Mouse (Mus musculus) monocyte, adult 5-6 weeks (primary cell): ENCODE measurements around the gene Fam71e2. TPM values are rescaled to one million over a fixed set of nuclear protein-coding genes. Genes with fewer than 3 reads are reported as not detected.

Source experiments
- ATAC-seq: fragments of 153-309, 156-312 bp; replicated peaks from 2 replicates; pipeline ENCODE4 v1.8.0; 2017; ENCODE audit warnings: mild to moderate bottlenecking; ENCODE audit not compliant: low TSS enrichment, insufficient number of reproducible peaks, severe bottlenecking, poor library complexity, low FRiP score
- total RNA-seq: library from RNA; stranded (forward); fragments of 200-1000, 200-491, 200-594 nt; gene quantifications from 3 replicates; pipeline ENCODE4 v1.2.3, GENCODE M21; 2017

Gene Fam71e2
- total RNA-seq, 1 experiment from 2014 or later, result not detected

DNA sequence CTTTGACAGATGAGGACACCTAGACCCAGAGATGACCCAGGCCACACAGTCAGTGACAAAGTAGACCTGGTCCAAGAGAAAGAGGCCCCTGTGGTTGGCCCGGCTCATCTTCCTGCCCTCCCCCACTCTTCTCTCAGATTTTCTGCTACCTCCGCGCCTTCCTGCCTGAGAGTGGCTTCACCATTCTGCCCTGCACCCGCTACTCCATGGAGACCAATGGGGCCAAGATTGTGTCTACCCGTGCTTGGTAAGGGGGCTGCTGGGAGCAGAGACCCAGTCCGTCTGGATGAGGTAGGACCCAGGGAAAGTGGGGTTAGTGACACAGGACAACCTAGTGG is 28.7 kb downstream of the Fam71e2 start:
- no peak for ATAC-seq

DNA sequence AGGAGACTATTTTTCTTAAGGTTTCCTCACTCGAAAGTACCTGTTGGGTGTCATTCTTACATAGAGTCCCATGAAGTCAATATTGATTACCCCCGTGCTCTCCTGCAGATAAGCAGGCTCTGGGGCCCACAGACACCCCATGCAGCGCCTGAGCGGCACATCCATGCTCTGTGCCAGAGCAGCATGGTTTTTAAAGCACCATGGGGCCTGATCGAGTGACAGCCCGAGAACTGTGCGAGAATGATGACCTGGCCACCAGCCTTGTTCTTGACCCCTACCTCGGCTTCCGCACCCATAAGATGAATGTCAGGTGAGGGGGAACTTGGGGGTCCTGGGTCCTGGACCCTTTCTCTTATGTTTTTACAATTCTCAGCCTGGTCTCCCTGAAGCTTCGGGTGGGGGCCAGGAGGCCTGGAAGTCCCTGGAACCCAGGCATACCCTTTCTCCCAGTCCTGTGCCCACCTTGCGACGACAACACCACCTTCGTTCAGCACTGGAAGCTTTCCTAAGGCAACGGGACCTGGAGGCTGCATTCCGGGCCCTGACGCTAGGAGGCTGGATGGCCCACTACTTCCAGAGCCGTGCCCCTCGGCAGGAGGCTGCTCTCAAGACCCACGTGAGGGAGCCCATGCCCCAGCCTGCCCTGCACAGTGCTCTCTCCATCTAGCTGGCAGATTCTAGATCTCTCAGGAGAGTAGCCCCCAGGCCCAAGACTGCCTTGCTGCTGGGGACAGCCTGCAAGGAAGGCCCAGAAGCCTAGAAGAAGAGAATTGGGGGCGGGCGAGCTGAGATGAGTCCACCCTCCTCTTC is 29.2 kb downstream of the Fam71e2 start:
- no peak for ATAC-seq

DNA sequence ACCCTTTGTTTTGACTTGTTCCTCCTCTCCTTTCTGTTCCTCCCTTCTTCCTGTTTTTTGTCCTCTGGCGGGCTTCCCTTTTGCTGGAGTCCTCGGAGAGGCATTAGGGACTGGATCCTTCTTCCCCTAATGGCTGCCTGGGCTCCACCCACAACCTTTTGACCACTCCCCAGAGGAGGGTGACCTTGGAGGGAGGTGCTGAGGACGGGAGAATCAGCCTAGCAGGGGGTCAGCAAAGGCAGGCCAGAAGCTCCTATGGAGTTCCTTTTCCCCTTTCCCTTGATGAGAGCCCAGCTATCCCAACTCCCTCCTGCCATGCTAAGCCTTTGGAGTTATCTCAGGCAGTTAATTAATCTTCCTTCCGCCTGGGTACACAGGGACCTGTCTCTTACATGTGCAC is 30.0 kb downstream of the Fam71e2 start:
- no peak for ATAC-seq

DNA sequence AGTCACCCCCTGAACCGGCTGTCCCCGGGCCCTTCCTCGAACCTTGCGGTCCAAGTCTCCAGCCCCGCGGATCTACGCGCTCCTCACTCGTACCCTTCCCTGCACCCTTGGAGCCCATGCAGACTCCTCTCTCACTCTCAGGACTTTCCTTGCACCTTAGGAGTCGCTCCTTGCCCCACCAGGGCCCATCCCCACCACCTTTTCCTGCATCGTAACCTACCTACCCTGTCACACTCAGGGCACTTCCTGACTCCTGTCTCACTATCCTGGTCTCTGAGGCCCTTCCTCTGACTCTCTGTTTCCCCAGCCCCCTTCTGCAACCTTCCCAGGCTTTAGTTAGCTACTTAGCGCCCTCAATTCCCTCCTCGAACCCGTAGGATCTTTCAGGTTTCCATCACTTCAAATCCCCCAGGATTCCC is 30.8 kb downstream of the Fam71e2 start:
- no peak for ATAC-seq

DNA sequence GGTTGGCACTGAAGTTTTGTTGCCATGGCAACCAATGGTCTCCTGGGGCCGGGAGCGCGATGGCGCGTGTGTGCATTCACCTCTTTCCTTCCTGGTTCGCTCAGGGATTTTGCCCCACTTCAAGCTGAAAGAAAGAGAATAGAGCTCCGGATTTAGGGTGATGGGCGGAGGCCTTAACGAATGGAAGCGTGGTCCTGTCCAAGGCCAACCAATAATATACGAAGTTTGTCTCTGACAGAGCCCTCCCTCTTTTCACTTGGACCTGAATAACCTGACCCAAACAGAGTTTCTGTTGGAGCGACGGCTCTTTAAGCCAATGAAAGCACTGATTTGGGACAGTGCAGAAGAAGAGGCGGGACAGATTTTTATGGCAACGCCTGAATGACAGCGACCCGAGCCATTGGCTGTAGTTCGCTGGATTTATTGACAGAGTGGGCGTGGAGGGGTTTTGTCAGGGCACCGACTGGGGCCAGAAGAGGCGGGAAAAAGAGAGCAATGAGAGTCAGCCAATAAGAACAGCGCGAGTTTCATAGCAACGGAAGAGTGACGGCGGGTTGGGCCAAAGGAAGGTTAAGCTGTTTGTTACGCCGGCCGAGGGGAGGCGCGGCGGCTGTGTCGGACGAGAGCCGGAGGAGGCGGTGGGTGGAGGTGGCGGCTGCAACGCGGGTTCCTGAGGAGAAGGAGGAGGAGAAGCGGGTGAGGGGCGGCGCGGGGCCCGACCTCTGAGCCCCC is 31.4 kb downstream of the Fam71e2 start, which contains the start of gene Kmt5c:
Gene Kmt5c, plus strand, starts transcription at position 572 of the 732 bp plus-strand sequence.
- ATAC-seq, result peak; percentile 95

DNA sequence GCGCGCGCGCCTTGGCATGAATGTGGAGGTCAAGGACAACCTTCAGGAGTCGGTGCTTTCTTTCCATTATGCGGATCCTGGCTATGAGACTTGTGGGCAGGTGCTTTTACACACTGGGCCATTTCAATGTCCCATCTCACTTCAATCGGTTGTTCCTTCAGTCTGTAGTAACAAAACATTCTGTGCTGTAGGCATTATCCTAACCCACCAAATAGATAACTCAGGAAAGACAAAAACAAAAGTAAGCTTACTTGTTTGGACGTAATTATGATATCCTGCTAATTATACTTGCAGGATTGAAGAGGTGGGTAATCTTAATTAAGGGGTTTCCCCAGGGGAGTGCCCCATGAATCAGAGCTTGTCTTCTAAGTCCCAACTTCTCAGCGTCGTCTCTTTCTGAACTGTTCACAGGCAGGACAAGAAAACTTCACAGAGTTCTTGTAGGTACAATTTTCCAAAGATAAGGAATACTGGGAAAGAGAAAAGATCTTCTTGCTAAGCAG is 32.0 kb downstream of the Fam71e2 start:
- no peak for ATAC-seq

DNA sequence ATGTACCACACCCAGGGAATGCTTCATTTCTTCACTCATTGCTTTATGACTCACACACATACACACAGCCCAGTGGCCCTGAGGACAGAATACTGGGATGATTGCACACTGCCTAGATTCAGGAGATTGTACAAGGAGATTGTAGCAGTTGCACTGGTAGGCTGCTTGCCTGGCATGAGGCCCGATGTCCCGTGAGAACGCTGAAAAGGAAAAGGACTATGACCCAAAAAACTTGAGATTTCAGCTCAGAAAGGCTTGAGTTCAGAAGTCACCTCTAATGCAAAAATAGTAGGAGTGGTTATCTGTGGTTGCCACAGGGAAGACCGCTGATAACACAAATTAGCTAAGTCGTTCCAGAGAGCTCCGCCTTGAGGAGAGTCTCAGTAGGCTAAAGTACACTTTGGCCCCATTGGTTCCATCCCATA is 38.1 kb downstream of the Fam71e2 start:
- ATAC-seq, result no peak

DNA sequence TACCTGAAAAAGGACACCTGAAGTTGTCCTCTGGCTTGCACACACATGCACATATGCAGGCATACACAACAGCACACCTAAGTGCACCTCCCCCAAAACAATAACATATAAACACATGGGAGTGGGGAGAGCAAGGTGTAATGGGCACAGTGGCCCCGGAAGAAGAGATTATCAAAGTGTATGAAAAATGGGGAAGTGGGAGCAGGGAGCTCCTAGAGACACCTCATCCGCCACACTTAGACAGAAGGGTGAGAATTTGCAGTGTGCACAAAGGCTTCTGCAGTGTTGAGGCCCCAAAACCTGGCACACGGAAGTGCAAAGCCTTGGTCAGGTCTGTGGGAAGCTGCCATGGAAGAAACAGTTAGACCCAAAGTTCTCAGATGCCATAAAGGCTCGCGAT is 40.0 kb downstream of the Fam71e2 start:
- ATAC-seq, result no peak

DNA sequence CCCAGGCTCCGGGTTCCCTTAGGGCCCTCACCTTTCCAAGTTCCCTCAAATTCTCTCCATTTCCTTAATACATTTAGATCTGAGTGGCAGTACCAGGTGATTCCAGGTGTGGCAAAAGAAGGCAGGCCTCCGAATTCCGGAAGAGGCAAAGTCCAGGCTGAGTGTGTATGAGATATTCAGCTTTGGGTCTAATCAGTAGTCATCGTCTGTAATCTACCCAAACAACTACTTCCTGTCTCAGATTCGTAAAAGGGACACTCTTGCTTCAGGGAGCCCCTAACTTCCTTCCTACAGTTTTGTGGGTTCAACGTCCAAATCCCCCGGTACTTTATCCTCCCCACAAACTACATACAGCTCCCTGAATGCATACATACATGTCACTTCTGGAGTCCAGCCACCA is 45.9 kb downstream of the Fam71e2 start, which contains the start of gene Tmem150b:
Gene Tmem150b, minus strand, starts transcription at position 81 of the 400 bp plus-strand sequence.
- ATAC-seq, result no peak

DNA sequence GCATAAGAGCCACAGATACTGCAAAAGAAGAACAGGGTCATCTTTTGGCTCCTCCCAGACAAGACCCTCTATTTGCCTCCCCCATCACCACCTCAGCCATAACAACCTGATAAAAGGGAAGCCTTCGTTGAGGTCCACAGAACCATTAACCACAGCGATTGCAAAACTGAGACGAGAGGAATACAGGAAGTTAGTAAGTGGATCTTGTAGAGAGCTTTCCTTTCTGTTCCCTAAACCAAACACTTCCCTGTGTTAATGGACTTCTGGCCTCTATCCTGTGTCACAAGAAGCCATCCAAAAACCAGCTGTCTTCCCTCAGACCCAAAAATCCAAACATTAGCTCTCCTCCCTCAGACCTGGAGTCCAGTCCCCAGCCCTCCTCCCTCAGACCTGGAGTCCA is 46.7 kb downstream of the Fam71e2 start:
- ATAC-seq, result peak; percentile 85

DNA sequence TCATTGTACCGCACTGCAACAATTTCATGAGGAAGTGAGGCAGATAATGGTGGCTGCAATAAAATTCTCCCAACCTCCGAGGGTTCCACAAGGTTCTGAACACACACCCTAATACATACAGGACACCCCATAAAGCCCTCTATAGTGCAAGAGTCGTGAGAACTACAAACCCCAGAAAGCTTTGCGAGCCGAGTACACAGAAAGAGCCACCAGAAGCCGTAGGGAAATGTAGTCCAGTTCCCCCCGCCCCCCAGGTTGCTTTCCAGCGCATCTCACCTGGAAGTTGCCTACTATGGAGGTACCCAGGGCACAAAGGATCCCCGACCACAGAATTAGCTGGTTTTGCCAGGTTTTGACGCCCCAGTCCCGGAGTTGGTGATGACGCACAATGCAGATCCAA is 47.6 kb downstream of the Fam71e2 start:
- peak; percentile 62 for ATAC-seq

DNA sequence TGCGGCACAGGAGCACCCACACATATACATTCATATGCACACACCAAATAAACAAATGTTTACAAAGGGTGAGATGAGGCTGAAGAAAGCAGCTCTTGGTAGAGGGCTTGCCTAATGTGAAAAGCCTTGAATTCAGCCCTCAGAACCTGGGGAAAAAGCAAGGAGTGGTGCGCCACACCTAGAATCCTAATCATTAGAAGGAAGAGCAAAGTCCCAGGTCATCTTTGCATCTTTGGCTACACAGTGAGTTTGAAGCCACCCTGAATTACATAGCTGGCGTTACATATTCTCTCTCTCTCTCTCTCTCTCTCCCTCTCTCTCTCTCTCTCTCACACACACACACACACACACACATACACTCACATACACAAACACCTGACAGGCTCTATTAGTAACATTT is 51.8 kb downstream of the Fam71e2 start:
- ATAC-seq, result no peak

DNA sequence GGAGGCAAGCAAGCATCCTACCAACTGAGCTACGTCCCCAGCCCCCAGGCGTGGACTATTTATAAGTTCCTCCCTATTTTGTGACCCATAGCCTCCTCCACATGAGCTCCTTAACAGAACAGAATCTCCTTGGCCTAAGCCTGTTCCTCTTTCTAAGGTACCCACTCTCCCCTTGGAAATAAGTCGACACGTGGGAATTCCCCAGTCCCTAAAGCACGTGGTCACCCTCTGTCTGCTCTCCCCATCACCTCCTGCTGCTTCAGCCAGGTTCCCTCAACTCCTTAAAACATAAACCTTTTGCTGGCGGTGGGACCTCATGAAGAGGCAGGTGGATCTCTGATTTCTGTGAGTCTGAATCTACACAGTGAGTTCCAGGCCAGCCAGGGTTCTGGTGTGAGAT is 54.1 kb downstream of the Fam71e2 start:
- ATAC-seq, result no peak

DNA sequence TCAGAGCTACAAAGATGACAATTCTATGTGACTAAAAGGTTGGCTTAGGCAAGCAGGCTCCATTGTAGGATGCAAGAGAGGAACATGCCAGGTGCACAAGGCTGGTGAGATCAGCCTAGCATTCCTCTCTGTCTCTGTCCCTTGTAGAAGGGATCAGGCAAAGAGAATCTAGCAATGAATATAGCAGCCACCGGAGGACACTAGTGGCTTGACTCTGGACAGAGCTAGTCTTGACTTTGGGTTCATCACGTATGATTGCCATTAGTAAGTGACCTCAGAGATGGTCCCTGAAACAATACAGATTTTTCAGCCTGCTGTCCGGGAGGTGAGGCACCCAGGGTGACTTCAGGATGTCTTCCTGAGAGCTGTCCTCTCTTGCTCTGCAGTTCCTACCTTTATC is 58.5 kb downstream of the Fam71e2 start:
- ATAC-seq, result no peak

DNA sequence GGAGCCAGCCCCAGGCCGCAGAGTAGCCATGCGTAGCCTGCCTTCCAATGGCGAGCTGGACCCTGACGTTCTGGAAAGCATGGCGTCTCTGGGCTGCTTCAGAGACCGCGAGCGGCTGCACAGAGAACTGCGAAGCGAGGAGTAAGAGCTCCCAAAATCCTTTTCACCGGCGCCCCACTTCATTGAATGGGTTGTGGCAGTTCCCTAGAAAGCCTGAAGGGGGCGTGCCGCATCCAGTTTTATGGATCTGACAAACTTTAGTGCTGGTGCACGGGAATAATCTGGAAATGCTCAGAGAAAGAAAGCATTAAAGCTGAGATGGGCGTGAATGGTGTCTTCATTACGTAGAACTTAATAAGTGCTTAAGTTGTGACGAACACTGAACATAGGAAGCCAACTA is 66.0 kb downstream of the Fam71e2 start:
- ATAC-seq, result 0 out of 2 replicates have a peak, but pooled peaks have one; percentile 47

Other genes starting within 250 kb of the Fam71e2 start
- gene Tnni3, start 247.1 kb downstream of the Fam71e2 start, total RNA-seq, result 6.1 to 6.3 TPM in 2 of 3 replicates, not detected in the other
- gene Dnaaf3, start 238.8 kb downstream of the Fam71e2 start, total RNA-seq, result 0.85 to 2.0 TPM (median 1.8 TPM) in 3 replicates
- gene Syt5, start 223.8 kb downstream of the Fam71e2 start, total RNA-seq, result not detected in 3 replicates
- gene Ptprh, start 167.3 kb downstream of the Fam71e2 start, total RNA-seq, result 0.39 TPM in 1 of 3 replicates, not detected in the others
- 18.1 to 27.9 TPM (median 21.7 TPM) in 3 replicates for gene Tmem86b, start 139.9 kb downstream of the Fam71e2 start, total RNA-seq
- 101 to 191 TPM (median 127 TPM) in 3 replicates for gene Ppp6r1, start 112.3 kb downstream of the Fam71e2 start, total RNA-seq
- 12.9 to 47.3 TPM (median 16.6 TPM) in 3 replicates for gene Hspbp1, start 86.2 kb downstream of the Fam71e2 start, total RNA-seq
- gene Brsk1, start 80.7 kb downstream of the Fam71e2 start, total RNA-seq, result not detected in 3 replicates
- gene Tmem150b, start 46.1 kb downstream of the Fam71e2 start, total RNA-seq, result 5.6 to 6.8 TPM (median 6.4 TPM) in 3 replicates
- 25.1 to 60.4 TPM (median 38.0 TPM) in 3 replicates for gene Kmt5c, start 31.2 kb downstream of the Fam71e2 start, total RNA-seq
- 4.7 TPM in 1 of 3 replicates, not detected in the others for gene Cox6b2, start 18.2 kb downstream of the Fam71e2 start, total RNA-seq
- gene Il11, start 11.6 kb upstream of the Fam71e2 start, total RNA-seq, result not detected in 3 replicates
- not detected in 3 replicates for gene Tmem190, start 11.6 kb upstream of the Fam71e2 start, total RNA-seq
- gene Tmem238, start 18.4 kb upstream of the Fam71e2 start, total RNA-seq, result 0.53 to 1.5 TPM (median 1.2 TPM) in 3 replicates
- gene Rpl28, start 21.6 kb upstream of the Fam71e2 start, total RNA-seq, result 260 to 549 TPM (median 279 TPM) in 3 replicates
- gene Ube2s, start 41.3 kb upstream of the Fam71e2 start, total RNA-seq, result 96.9 to 129 TPM (median 127 TPM) in 3 replicates
- 0.11 TPM in 1 of 3 replicates, not detected in the others for gene Shisa7, start 73.4 kb upstream of the Fam71e2 start, total RNA-seq
- gene Isoc2b, start 99.0 kb upstream of the Fam71e2 start, total RNA-seq, result 7.1 to 45.7 TPM (median 35.7 TPM) in 3 replicates
- 4.5 to 8.4 TPM (median 7.9 TPM) in 3 replicates for gene Isoc2a, start 105.9 kb upstream of the Fam71e2 start, total RNA-seq
- not detected in 3 replicates for gene Gm36210, start 135.2 kb upstream of the Fam71e2 start, total RNA-seq
- gene Zfp628, start 143.9 kb upstream of the Fam71e2 start, total RNA-seq, result 2.6 to 6.0 TPM (median 5.9 TPM) in 3 replicates
- 0.49 TPM in 1 of 3 replicates, not detected in the others for gene Nat14, start 150.7 kb upstream of the Fam71e2 start, total RNA-seq
- gene Ssc5d, start 154.5 kb upstream of the Fam71e2 start, total RNA-seq, result not detected in 3 replicates
- not detected in 3 replicates for gene Sbk2, start 193.1 kb upstream of the Fam71e2 start, total RNA-seq
- not detected in 3 replicates for gene Sbk3, start 199.9 kb upstream of the Fam71e2 start, total RNA-seq
- gene Zfp579, start 224.9 kb upstream of the Fam71e2 start, total RNA-seq, result 1.2 to 2.5 TPM (median 1.3 TPM) in 3 replicates
- 4.4 to 12.1 TPM (median 5.1 TPM) in 3 replicates for gene Zfp524, start 243.1 kb upstream of the Fam71e2 start, total RNA-seq
- gene Fiz1, start 243.4 kb upstream of the Fam71e2 start, total RNA-seq, result 12.5 to 26.2 TPM (median 14.6 TPM) in 3 replicates
- gene Gm44973, start 244.2 kb upstream of the Fam71e2 start, total RNA-seq, result not detected in 3 replicates
- gene Zfp865, start 249.1 kb upstream of the Fam71e2 start, total RNA-seq, result 20.1 to 30.4 TPM (median 22.9 TPM) in 3 replicates
- not detected in 3 replicates for gene Ccdc106, start 249.3 kb upstream of the Fam71e2 start, total RNA-seq